28 mouse cellular contexts compared by ENCODE assay signal in genomic region chr3:130883928-130884327, GRCm38 (mm10).
DNase-seq lines count a peak whose midpoint lies in the region; ATAC-seq lines count a peak whose summit lies in the region.
"Had no signal": no experiment of that assay in that cellular context is flagged by ENCODE, and none has a peak within 500 bp of the region (broad histone marks: within the 10 kb centered on the region; RNA-seq: fewer than 3 reads in every experiment).

No protein-coding gene starts in this region.

- H3K9ac ChIP-seq in lung, embryonic 15.5 days = no peak overlapping the region
- H3K9ac ChIP-seq: forebrain, embryonic 13.5 days; heart, embryonic 12.5 days; heart, embryonic 15.5 days; hindbrain, embryonic 13.5 days had no signal

- peak; percentile 53 for DNase-seq in heart, adult 11 months
- DNase-seq in heart, adult 8-10 months (ENCODE audit: low spot score) = no peak
- DNase-seq in lung, adult 18-20 months = no peak
- peak; percentile 29 for DNase-seq in lung, postnatal 10 days
- no peak for DNase-seq in lung, postnatal 36 days
- no peak for DNase-seq in frontal cortex, postnatal 25 days (ENCODE audit: low spot score in 2 of 2)
- DNase-seq: adrenal gland, postnatal 36 days; B cell, adult 2 months; cerebellum, adult 11 months; cerebellum, adult 2 months; cerebellum, adult 9-11 months; cerebellum, postnatal 25 days; gastrocnemius, postnatal 25 days; heart, postnatal 10 days; heart, postnatal 36 days had no signal

- no peaks in the 10 kb centered on the region for H3K27me3 ChIP-seq in lung, embryonic 15.5 days
- H3K27me3 ChIP-seq: CH12.LX; forebrain, embryonic 13.5 days; heart, embryonic 12.5 days; heart, embryonic 15.5 days; hindbrain, embryonic 13.5 days; Patski had no signal

- 30% methylated on average over 4 of the region's 4 CpGs for WGBS in lung, embryonic 15.5 days

- H3K36me3 ChIP-seq in lung, embryonic 15.5 days = no peaks in the 10 kb centered on the region
- H3K36me3 ChIP-seq: forebrain, embryonic 10.5 days; G1E; heart, embryonic 15.5 days; hindbrain, embryonic 10.5 days; hindbrain, embryonic 13.5 days had no signal

- peak; percentile 79 for ATAC-seq in lung, embryonic 15.5 days (ENCODE audit: borderline replicate concordance, extremely low read depth, low FRiP score, low TSS enrichment)
- ATAC-seq: forebrain, embryonic 13.5 days; forebrain, embryonic 16.5 days; hindbrain, embryonic 16.5 days; inflammation-experienced regulatory T-cells, adult 6 months; Patski had no signal

- peaks cover 18% of the 10 kb centered on the region for H3K4me1 ChIP-seq in lung, embryonic 15.5 days
- H3K4me1 ChIP-seq: forebrain, embryonic 13.5 days; hindbrain, embryonic 13.5 days had no signal

- no peak overlapping the region for H3K4me2 ChIP-seq in lung, embryonic 15.5 days
- H3K4me2 ChIP-seq: forebrain, embryonic 13.5 days; heart, embryonic 12.5 days; heart, embryonic 15.5 days; hindbrain, embryonic 13.5 days had no signal

- 0 out of 2 replicates have a peak, but pooled peaks cover 4% of the 10 kb centered on the region for H3K9me3 ChIP-seq in lung, embryonic 15.5 days
- H3K9me3 ChIP-seq: hindbrain, embryonic 13.5 days had no signal

- H3K4me3 ChIP-seq in lung, embryonic 15.5 days = no peak overlapping the region
- H3K4me3 ChIP-seq: forebrain, embryonic 10.5 days; forebrain, embryonic 13.5 days; heart, embryonic 12.5 days; heart, embryonic 15.5 days; hindbrain, embryonic 10.5 days; hindbrain, embryonic 13.5 days had no signal

- peak overlapping the region; percentile 30 for H3K27ac ChIP-seq in lung, embryonic 15.5 days
- H3K27ac ChIP-seq: forebrain, embryonic 10.5 days; forebrain, embryonic 13.5 days; heart, embryonic 15.5 days; hindbrain, embryonic 10.5 days; hindbrain, embryonic 13.5 days had no signal

Comparison
In these comparisons a context has a peak if more than half of its experiments do, and no peak if none do; other contexts are left out.
1. DNase-seq: peak in heart, adult 11 months (single experiment) and lung, postnatal 10 days (single experiment); none in heart, adult 8-10 months (single experiment), lung, adult 18-20 months (0 of 2), lung, postnatal 36 days (single experiment) and frontal cortex, postnatal 25 days (0 of 2).